Mouse (Mus musculus): ENCODE results near the gene Pdxdc1. TPM values are rescaled to one million over a fixed set of nuclear protein-coding genes. Genes with fewer than 3 reads are reported as not detected.

Pdxdc1 gene
- total RNA-seq (2014; rRNA removed) = 75.2 and 89.1 TPM in 2 replicates
- 58.2 and 64.2 TPM in 2 replicates for polyA plus RNA-seq (2015; fragmentation: Nextera tagmentation; extraction: Ambion mirVana)

DNA sequence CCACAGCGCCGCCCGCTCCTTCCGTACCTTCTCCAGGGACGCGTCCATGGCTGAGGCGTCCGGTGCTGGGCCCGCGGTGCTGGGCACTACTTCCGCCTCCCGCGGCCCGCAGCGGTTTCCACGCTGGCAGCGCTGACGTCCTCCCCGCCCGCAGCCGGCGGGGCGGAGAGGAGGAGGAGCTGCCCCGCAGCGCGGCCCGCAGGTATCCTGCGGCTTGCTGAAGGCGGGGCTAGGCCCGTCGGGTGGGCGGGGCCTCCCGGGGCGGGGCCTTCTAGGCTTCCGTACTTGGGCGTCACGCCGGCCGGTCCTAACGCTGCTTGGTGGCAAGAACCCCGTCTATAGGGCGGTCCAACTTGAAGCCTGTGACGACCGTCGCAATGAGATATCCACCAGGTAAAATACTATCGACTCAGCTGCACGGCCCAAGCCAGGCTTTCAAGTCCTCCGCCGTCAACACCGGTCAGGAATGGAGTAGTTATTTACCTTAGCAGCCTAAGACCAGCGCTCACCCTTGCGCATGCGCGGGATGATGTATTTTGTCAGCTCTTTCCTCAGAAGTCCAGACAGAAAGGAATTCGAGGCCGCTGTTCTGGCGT is at the start of gene Pdxdc1, which contains the start of gene Mpv17l:
TSS of gene Pdxdc1 (minus strand) at position 244 of the 596 bp plus-strand sequence.
TSS of gene Mpv17l (plus strand) at position 274 of the 596 bp plus-strand sequence.
- H3K27ac ChIP-seq = peak within 1 kb of the TSS; percentile 91
- 2% methylated on average over 53 of the region's 57 CpGs for WGBS
- ATAC-seq = peak; percentile 96
- H3K9ac ChIP-seq (replicated peaks; ENCODE audit: low read length) = peak within 1 kb of the TSS; percentile 92
- peak within 1 kb of the TSS; percentile 97 for H3K4me3 ChIP-seq (ENCODE audit: low read length)
- H3K9me3 ChIP-seq (ENCODE audit: low read length) = no peaks in the 10 kb centered on the region
- H3K4me1 ChIP-seq (ENCODE audit: insufficient read depth, low read length) = peaks cover 10% of the 10 kb centered on the region; the same call in 1 of the 2 replicates
- no peaks in the 10 kb centered on the region for H3K27me3 ChIP-seq (ENCODE audit: insufficient read depth, low read length)
- TF ChIP-seq CTCF (IDR thresholded peaks at IDR 0.05; ENCODE audit: low read depth) = no peak
- H3K36me3 ChIP-seq (ENCODE audit: insufficient read depth, low read length) = no peaks in the 10 kb centered on the region
- H3K4me2 ChIP-seq (ENCODE audit: low read depth, low read length) = peak within 1 kb of the TSS; percentile 79
- DNase-seq (ENCODE audit: low spot score) = peak; percentile 97

DNA sequence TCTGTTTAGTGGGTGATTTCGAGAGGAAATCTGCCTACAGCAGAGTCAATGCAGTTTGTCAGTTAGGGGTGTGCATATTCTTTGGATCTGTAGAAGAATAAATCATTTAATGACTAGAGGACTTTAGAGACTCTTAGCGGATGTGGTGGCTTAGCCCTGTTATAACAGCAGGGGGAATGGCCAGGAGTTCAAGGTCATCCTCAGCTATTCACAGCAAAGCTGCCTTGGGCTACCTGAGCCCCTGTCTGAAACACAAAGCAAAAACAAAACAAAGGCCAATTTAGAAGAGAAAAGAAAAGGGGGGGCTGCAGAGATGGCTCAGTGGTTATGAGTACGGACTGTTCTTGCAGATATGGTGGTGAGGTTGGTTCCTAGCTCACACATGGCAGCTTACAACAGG is 48.3 kb upstream of the Pdxdc1 start:
- Histone ChIP-seq H3K36me3 (ENCODE audit: insufficient read depth, low read length) (no peaks in the 10 kb centered on the region), H3K4me2 (ENCODE audit: low read depth, low read length) (no peak overlapping the region), H3K27ac (no peak overlapping the region), H3K4me1 (ENCODE audit: insufficient read depth, low read length) (no peaks in the 10 kb centered on the region), H3K9me3 (ENCODE audit: low read length) (no peaks in the 10 kb centered on the region), H3K9ac (replicated peaks; ENCODE audit: low read length) (no peak overlapping the region), H3K27me3 (ENCODE audit: insufficient read depth, low read length) (no peaks in the 10 kb centered on the region), H3K4me3 (ENCODE audit: low read length) (no peak overlapping the region)
- no peak for ATAC-seq
- TF ChIP-seq CTCF (IDR thresholded peaks at IDR 0.05; ENCODE audit: low read depth) = no peak
- 71% methylated on average over 3 of the region's 3 CpGs for WGBS
- DNase-seq (ENCODE audit: low spot score) = no peak

DNA sequence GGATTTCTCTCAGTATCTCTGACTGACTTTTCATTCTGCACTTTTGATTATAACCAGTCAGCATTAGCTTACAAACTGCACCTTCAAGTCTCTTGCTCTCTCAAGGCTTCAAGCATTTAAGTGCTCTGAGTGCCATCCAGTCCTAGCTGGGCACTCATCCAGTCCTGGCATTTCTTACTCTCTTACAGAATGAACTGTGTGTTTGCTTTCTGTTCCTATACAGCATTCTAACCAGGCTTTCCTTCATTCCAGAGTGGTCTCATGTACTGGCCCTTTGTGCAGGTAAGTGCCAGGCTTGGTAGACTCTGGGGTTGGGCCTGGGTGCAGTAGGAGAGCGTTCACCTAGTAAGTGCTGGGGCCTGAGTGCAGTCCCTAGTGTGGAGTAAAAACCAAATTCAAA is 43.4 kb upstream of the Pdxdc1 start:
- Histone ChIP-seq H3K9me3 (ENCODE audit: low read length) (no peaks in the 10 kb centered on the region), H3K4me3 (ENCODE audit: low read length) (no peak overlapping the region), H3K4me1 (ENCODE audit: insufficient read depth, low read length) (0 out of 2 replicates have a peak, but pooled peaks cover 4% of the 10 kb centered on the region), H3K27me3 (ENCODE audit: insufficient read depth, low read length) (no peaks in the 10 kb centered on the region), H3K36me3 (ENCODE audit: insufficient read depth, low read length) (no peaks in the 10 kb centered on the region), H3K27ac (no peak overlapping the region), H3K9ac (replicated peaks; ENCODE audit: low read length) (no peak overlapping the region), H3K4me2 (ENCODE audit: low read depth, low read length) (no peak overlapping the region)
- DNase-seq (ENCODE audit: low spot score) (no peak), ATAC-seq (no peak)
- TF ChIP-seq CTCF (IDR thresholded peaks at IDR 0.05; ENCODE audit: low read depth) = no peak
- WGBS = 81% methylated on average over 1 of the region's 1 CpGs

DNA sequence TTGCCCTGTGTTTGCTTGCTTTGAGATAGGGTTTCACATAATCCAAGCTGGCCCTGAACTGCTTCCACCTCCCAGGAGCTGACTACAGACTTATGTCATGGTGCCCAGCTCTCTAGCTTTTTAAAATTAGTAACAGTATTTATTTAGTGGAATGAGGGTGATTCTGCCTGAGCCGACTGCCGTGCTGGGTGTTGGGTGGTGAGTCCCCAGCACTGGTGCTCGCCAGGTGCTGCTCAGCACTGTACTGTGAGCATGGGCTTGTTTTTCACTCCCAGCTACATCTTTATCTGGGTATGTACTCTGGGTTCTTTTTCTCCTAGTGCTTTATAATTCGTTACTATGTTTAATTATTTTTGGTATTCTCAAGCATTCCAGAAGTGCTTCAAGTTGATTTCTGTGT is 42.2 kb upstream of the Pdxdc1 start:
- ATAC-seq = no peak
- H3K4me1 ChIP-seq (ENCODE audit: insufficient read depth, low read length) = 0 out of 2 replicates have a peak, but pooled peaks cover 8% of the 10 kb centered on the region
- no peak overlapping the region for H3K27ac ChIP-seq
- no peaks in the 10 kb centered on the region for H3K9me3 ChIP-seq (ENCODE audit: low read length)
- H3K27me3 ChIP-seq (ENCODE audit: insufficient read depth, low read length) = no peaks in the 10 kb centered on the region
- H3K4me3 ChIP-seq (ENCODE audit: low read length) = no peak overlapping the region
- no peak for DNase-seq (ENCODE audit: low spot score)
- TF ChIP-seq CTCF (IDR thresholded peaks at IDR 0.05; ENCODE audit: low read depth) = no peak
- H3K4me2 ChIP-seq (ENCODE audit: low read depth, low read length) = no peak overlapping the region
- no peak overlapping the region for H3K9ac ChIP-seq (replicated peaks; ENCODE audit: low read length)
- H3K36me3 ChIP-seq (ENCODE audit: insufficient read depth, low read length) = no peaks in the 10 kb centered on the region
- WGBS = 82% methylated on average over 4 of the region's 4 CpGs

DNA sequence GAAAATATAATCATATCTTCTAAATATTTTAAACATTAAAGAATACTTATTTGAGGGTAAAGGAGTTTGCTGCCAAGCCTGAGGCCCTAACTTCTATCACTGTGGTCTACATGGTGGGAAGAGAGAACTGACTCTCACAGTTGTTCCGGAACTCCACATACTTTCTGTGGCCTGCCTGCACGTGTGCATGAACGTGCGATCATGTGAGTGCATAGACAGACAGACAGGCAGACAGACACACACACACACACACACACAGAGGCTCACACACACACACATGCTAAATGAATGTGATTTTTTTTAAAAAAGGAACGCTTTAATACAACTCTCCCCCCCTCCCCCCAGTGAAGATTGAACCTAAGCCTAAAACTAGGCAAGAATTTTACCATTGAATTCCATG is 41.8 kb upstream of the Pdxdc1 start:
- TF ChIP-seq CTCF (IDR thresholded peaks at IDR 0.05; ENCODE audit: low read depth) = no peak
- Histone ChIP-seq H3K36me3 (ENCODE audit: insufficient read depth, low read length) (no peaks in the 10 kb centered on the region), H3K9ac (replicated peaks; ENCODE audit: low read length) (no peak overlapping the region), H3K27ac (no peak overlapping the region), H3K4me2 (ENCODE audit: low read depth, low read length) (no peak overlapping the region), H3K4me1 (ENCODE audit: insufficient read depth, low read length) (0 out of 2 replicates have a peak, but pooled peaks cover 8% of the 10 kb centered on the region), H3K27me3 (ENCODE audit: insufficient read depth, low read length) (no peaks in the 10 kb centered on the region), H3K4me3 (ENCODE audit: low read length) (no peak overlapping the region), H3K9me3 (ENCODE audit: low read length) (no peaks in the 10 kb centered on the region)
- DNase-seq (ENCODE audit: low spot score) = no peak
- no peak for ATAC-seq
- 86% methylated on average over 5 of the region's 5 CpGs for WGBS

DNA sequence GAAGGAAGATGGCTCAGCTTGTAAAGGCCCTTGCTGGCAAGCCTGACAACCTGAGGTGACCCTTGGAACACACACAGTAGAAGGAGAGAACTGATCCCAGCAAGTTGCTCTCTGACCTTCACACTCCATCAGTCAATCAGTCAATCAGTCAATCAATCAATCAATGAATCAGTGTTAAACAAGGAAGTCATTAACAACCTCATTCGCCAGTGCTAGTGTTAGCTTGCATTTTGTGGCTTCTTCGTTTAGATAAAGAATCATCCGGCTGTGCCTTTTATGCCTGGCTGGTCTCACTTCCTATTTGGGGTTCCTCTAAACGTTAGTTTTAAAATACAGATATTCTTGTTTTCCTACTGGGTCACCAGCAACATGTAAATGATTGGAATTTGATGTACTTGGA is 41.2 kb upstream of the Pdxdc1 start:
- no peak for DNase-seq (ENCODE audit: low spot score)
- 68% methylated on average over 4 of the region's 4 CpGs for WGBS
- H3K9ac ChIP-seq (replicated peaks; ENCODE audit: low read length) = no peak overlapping the region
- 0 out of 2 replicates have a peak, but pooled peaks cover 8% of the 10 kb centered on the region for H3K4me1 ChIP-seq (ENCODE audit: insufficient read depth, low read length)
- H3K36me3 ChIP-seq (ENCODE audit: insufficient read depth, low read length) = no peaks in the 10 kb centered on the region
- ATAC-seq = no peak
- H3K4me2 ChIP-seq (ENCODE audit: low read depth, low read length) = no peak overlapping the region
- no peak for TF ChIP-seq CTCF (IDR thresholded peaks at IDR 0.05; ENCODE audit: low read depth)
- no peak overlapping the region for H3K27ac ChIP-seq
- H3K27me3 ChIP-seq (ENCODE audit: insufficient read depth, low read length) = no peaks in the 10 kb centered on the region
- H3K4me3 ChIP-seq (ENCODE audit: low read length) = no peak overlapping the region
- H3K9me3 ChIP-seq (ENCODE audit: low read length) = no peaks in the 10 kb centered on the region

DNA sequence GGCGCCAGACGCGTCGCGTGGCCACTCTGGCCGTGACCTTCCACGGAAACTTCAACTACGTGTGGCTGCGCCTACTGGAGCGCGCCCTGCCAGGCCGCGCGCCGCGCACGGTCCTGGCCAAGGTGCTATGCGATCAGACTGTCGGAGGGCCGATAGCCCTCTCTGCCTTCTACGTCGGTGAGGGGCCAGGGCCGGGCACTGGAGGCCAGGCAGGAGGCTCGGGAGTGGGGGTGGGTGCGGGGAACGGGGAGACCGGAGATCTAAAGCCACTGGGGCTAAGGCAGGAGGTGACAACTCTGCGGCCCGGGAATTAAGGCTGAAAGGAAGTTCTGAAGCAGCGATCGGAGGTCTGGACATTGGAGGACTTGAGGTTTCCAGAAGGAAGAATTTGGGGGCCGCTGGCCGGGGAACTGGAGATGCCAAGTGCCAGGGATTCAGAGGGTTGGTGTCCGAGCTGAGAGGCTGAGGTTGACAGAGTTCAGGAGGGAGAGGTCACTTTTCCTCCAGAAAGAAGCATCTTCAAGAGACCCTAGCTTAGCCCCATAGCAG is 38.0 kb upstream of the Pdxdc1 start:
- ATAC-seq = peak; percentile 90
- DNase-seq (ENCODE audit: low spot score) = no peak
- WGBS = 2% methylated on average over 34 of the region's 34 CpGs
- Histone ChIP-seq H3K4me3 (ENCODE audit: low read length) (peak overlapping the region; percentile 50), H3K27ac (peak overlapping the region; percentile 28), H3K36me3 (ENCODE audit: insufficient read depth, low read length) (no peaks in the 10 kb centered on the region), H3K9me3 (ENCODE audit: low read length) (no peaks in the 10 kb centered on the region), H3K9ac (replicated peaks; ENCODE audit: low read length) (peak overlapping the region; percentile 65), H3K27me3 (ENCODE audit: insufficient read depth, low read length) (no peaks in the 10 kb centered on the region), H3K4me1 (ENCODE audit: insufficient read depth, low read length) (0 out of 2 replicates have a peak, but pooled peaks cover 8% of the 10 kb centered on the region), H3K4me2 (ENCODE audit: low read depth, low read length) (peak overlapping the region; percentile 84)
- TF ChIP-seq CTCF (IDR thresholded peaks at IDR 0.05; ENCODE audit: low read depth) = no peak

Measured in hindbrain, postnatal 0 days (tissue).